20 mouse cellular contexts compared by ENCODE assay signal in the genomic region with DNA sequence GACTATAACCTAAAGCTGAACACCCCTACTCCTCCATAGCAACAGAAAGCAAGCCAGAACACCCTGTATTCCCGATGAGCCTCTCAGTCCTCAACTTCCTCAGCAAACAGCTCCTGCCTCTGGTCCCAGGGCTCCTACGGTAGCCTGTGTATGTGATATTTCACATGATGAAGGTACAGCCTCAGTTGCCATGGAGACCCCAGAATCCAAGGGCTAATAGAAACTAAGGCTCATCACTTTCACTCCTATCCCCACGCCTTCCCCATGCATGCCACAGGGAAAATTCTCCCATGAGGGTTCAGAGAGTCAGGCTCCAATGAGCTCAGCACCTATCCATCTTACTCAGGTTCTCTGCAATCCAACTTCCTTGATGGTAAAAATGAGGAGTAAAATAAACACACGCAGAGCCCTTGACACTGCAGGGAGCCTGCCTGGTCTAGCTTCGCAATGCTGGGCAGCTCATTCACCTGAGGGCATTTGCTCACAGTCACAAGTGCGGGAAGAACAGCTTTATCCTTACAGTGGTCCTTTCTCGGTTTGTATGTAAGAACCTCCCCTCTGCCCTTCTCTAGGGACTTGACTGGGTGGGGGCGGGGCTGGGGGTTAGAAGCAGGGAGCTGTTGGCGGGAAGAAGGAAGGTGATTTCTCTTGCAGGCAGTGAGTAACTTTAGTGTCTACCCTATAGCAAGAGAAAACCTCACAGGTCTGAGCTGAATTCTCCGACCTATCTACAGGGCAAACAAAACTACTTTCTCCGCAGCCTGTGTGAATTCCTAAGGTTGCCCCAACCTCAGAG. TPM values are rescaled to one million over a fixed set of nuclear protein-coding genes. Genes with fewer than 3 reads are reported as not detected.
DNase-seq lines count a peak whose midpoint lies in the region; ATAC-seq and TF ChIP-seq lines count a peak whose summit lies in the region.
"Had no signal": no experiment of that assay in that cellular context is flagged by ENCODE, and none has a peak within 500 bp of the region (broad histone marks: within the 10 kb centered on the region; RNA-seq: fewer than 3 reads in every experiment).

No protein-coding gene starts in this region.

- 0 out of 2 replicates have a peak, but pooled peaks have one; percentile 41 for ATAC-seq in neural tube, embryonic 13.5 days (ENCODE audit: low read depth)
- 0 out of 2 replicates have a peak, but pooled peaks have one; percentile 15 for ATAC-seq in stomach, postnatal 0 days (ENCODE audit: low FRiP score, low TSS enrichment)
- no peak for ATAC-seq in CD4-positive, CD25-positive, alpha-beta regulatory T cell, adult 4 months
- ATAC-seq: inflammation-experienced regulatory T-cells, adult 6 months had no signal

- H3K9me3 ChIP-seq in neural tube, embryonic 13.5 days, result no peaks in the 10 kb centered on the region
- no peaks in the 10 kb centered on the region for H3K9me3 ChIP-seq in limb, embryonic 10.5 days (replicated peaks)
- no peaks in the 10 kb centered on the region for H3K9me3 ChIP-seq in stomach, postnatal 0 days (ENCODE audit: control insufficient read depth, low read length)
- H3K9me3 ChIP-seq: embryonic facial prominence, embryonic 15.5 days; G1E; heart, embryonic 15.5 days; limb, embryonic 13.5 days; megakaryocyte, embryonic 14.5 days had no signal

- H3K9ac ChIP-seq in neural tube, embryonic 13.5 days, result no peak overlapping the region
- H3K9ac ChIP-seq in stomach, postnatal 0 days (ENCODE audit: low read length), result no peak overlapping the region
- H3K9ac ChIP-seq: embryonic facial prominence, embryonic 15.5 days; heart, embryonic 15.5 days; limb, embryonic 13.5 days had no signal

- DNase-seq in embryo, embryonic 10.5 days (ENCODE audit: low spot score), result peak; percentile 32
- no peak for DNase-seq in embryo, embryonic 10 days (ENCODE audit: low spot score)
- no peak for DNase-seq in neural tube, embryonic 10.5 days (ENCODE audit: extremely low spot score, low spot score)
- DNase-seq in limb, embryonic 10.5 days (ENCODE audit: low spot score), result peak; percentile 38
- no peak for DNase-seq in stomach, postnatal 0 days (ENCODE audit: low spot score)
- DNase-seq in cerebellum, postnatal 36 days, result no peak
- DNase-seq: cerebellum, adult 18-20 months; gastrocnemius, postnatal 36 days; layer of hippocampus, postnatal 36 days; lung, adult 2 months; right cerebral cortex, postnatal 14 days; thymus, postnatal 25 days had no signal

- TF ChIP-seq EP300 in stomach, postnatal 0 days (optimal IDR thresholded peaks at IDR 0.05), result no peak

- peak overlapping the region; percentile 29 for H3K27ac ChIP-seq in neural tube, embryonic 13.5 days (replicated peaks)
- peak overlapping the region; percentile 77 for H3K27ac ChIP-seq in limb, embryonic 10.5 days
- H3K27ac ChIP-seq in stomach, postnatal 0 days (replicated peaks), result no peak overlapping the region
- H3K27ac ChIP-seq: embryonic facial prominence, embryonic 15.5 days; heart, embryonic 15.5 days; limb, embryonic 13.5 days had no signal

- H3K4me3 ChIP-seq in neural tube, embryonic 13.5 days, result no peak overlapping the region
- H3K4me3 ChIP-seq in limb, embryonic 10.5 days, result no peak overlapping the region
- no peak overlapping the region for H3K4me3 ChIP-seq in stomach, postnatal 0 days (ENCODE audit: low read depth, low read length)
- H3K4me3 ChIP-seq: embryonic facial prominence, embryonic 15.5 days; heart, embryonic 15.5 days; limb, embryonic 13.5 days; megakaryocyte, embryonic 14.5 days had no signal

- 40% methylated on average over 11 of the region's 11 CpGs for WGBS in neural tube, embryonic 13.5 days
- WGBS in limb, embryonic 10.5 days, result 42% methylated on average over 11 of the region's 11 CpGs
- 38% methylated on average over 11 of the region's 11 CpGs for WGBS in stomach, postnatal 0 days

- TF ChIP-seq CTCF in stomach, postnatal 0 days (IDR thresholded peaks at IDR 0.05; ENCODE audit: low read depth), result no peak

- no peak overlapping the region for H3K4me2 ChIP-seq in neural tube, embryonic 13.5 days
- H3K4me2 ChIP-seq in stomach, postnatal 0 days (replicated peaks; ENCODE audit: low read depth), result no peak overlapping the region
- H3K4me2 ChIP-seq: embryonic facial prominence, embryonic 15.5 days; heart, embryonic 15.5 days; limb, embryonic 13.5 days had no signal

- H3K36me3 ChIP-seq in neural tube, embryonic 13.5 days, result no peaks in the 10 kb centered on the region
- H3K36me3 ChIP-seq in limb, embryonic 10.5 days, result no peaks in the 10 kb centered on the region
- H3K36me3 ChIP-seq in stomach, postnatal 0 days (ENCODE audit: control insufficient read depth, insufficient read depth, low read length), result no peaks in the 10 kb centered on the region
- H3K36me3 ChIP-seq: embryonic facial prominence, embryonic 15.5 days; G1E; heart, embryonic 15.5 days; limb, embryonic 13.5 days had no signal

- H3K4me1 ChIP-seq in neural tube, embryonic 13.5 days (replicated peaks), result peaks cover 33% of the 10 kb centered on the region
- H3K4me1 ChIP-seq in limb, embryonic 10.5 days, result peaks cover 29% of the 10 kb centered on the region
- H3K4me1 ChIP-seq in stomach, postnatal 0 days (replicated peaks; ENCODE audit: control insufficient read depth, insufficient read depth), result no peaks in the 10 kb centered on the region
- H3K4me1 ChIP-seq: megakaryocyte, embryonic 14.5 days had no signal

- H3K27me3 ChIP-seq in neural tube, embryonic 13.5 days, result no peaks in the 10 kb centered on the region
- no peaks in the 10 kb centered on the region for H3K27me3 ChIP-seq in limb, embryonic 10.5 days (ENCODE audit: low read depth, poor library complexity, severe bottlenecking)
- H3K27me3 ChIP-seq in stomach, postnatal 0 days (ENCODE audit: control insufficient read depth, insufficient read depth, low read length), result no peaks in the 10 kb centered on the region
- H3K27me3 ChIP-seq: embryonic facial prominence, embryonic 15.5 days; heart, embryonic 15.5 days; limb, embryonic 13.5 days had no signal

RNA-seq across cellular contexts. Expression of a gene that starts 15.2 kb away (rescaled TPM):
- polyA plus RNA-seq in neural tube, embryonic 13.5 days (2015; fragmentation: Nextera tagmentation; extraction: Ambion mirVana), result 49.6 and 60.2 TPM in 2 replicates
- 5.9 and 6.5 TPM in 2 replicates for polyA plus RNA-seq in limb, embryonic 10.5 days (2016; fragmentation: Nextera tagmentation; extraction: Ambion mirVana)
- 1.0 TPM in 2 replicates for polyA plus RNA-seq in stomach, postnatal 0 days (2015; fragmentation: Nextera tagmentation; extraction: Ambion mirVana)
- polyA plus RNA-seq in CD4-positive, CD25-positive, alpha-beta regulatory T cell, adult 4 months (2017; shearing (Covaris generic)), result not detected
- polyA plus RNA-seq: G1E had no signal

RNA-seq across cellular contexts. Expression of a gene that starts 24.3 kb away (rescaled TPM):
- 201 and 208 TPM in 2 replicates for polyA plus RNA-seq in neural tube, embryonic 13.5 days (2015; fragmentation: Nextera tagmentation; extraction: Ambion mirVana)
- polyA plus RNA-seq in limb, embryonic 10.5 days (2016; fragmentation: Nextera tagmentation; extraction: Ambion mirVana), result 84.6 and 89.8 TPM in 2 replicates
- polyA plus RNA-seq in stomach, postnatal 0 days (2015; fragmentation: Nextera tagmentation; extraction: Ambion mirVana), result 92.8 and 99.7 TPM in 2 replicates
- polyA plus RNA-seq in CD4-positive, CD25-positive, alpha-beta regulatory T cell, adult 4 months (2017; shearing (Covaris generic)), result 10 to 100 TPM; 10.9 to 16.2 TPM

Comparison
In these comparisons a context has a peak if more than half of its experiments do, and no peak if none do; other contexts are left out.
1. DNase-seq: peak in embryo, embryonic 10.5 days (single experiment) and limb, embryonic 10.5 days (single experiment); none in embryo, embryonic 10 days (single experiment), neural tube, embryonic 10.5 days (single experiment), stomach, postnatal 0 days (single experiment) and cerebellum, postnatal 36 days (0 of 2).